Mouse (Mus musculus) midbrain, embryonic 15.5 days (tissue): Measurements from ENCODE around the gene Dynll1. TPM values are rescaled to one million over a fixed set of nuclear protein-coding genes. Genes with fewer than 3 reads are reported as not detected.

Source experiments
- ATAC-seq: fragments of 200-750 bp; cut with Nextera tagmentation; replicated peaks from 2 replicates; pipeline ENCODE4 v1.8.0; 2017; ENCODE audit warnings: moderate TSS enrichment
- H3K27ac ChIP-seq: fragments of 300-500 bp; sonication (generic); 2 replicates; pipeline ENCODE4 v1.5.1; 2015; ENCODE audit warnings: mild to moderate bottlenecking, inconsistent platforms
- H3K27me3 ChIP-seq: fragments of 300-500 bp; sonication (generic); replicated peaks from 2 replicates; pipeline ENCODE4 v1.6.1; 2015; ENCODE audit warnings: inconsistent platforms
- H3K36me3 ChIP-seq: fragments of 300-500 bp; sonication (generic); replicated peaks from 2 replicates; pipeline ENCODE4 v1.6.1; 2015; ENCODE audit warnings: inconsistent platforms
- H3K4me1 ChIP-seq: fragments of 300-500 bp; sonication (generic); 2 replicates; pipeline ENCODE4 v1.6.1; 2015; ENCODE audit warnings: inconsistent platforms
- H3K4me2 ChIP-seq: fragments of 300-500 bp; sonication (generic); 2 replicates; pipeline ENCODE4 v1.6.1; 2015; ENCODE audit warnings: inconsistent platforms, mild to moderate bottlenecking, moderate library complexity
- H3K4me3 ChIP-seq: fragments of 300-500 bp; sonication (generic); 2 replicates; pipeline ENCODE4 v1.5.1; 2015; ENCODE audit warnings: mild to moderate bottlenecking, inconsistent platforms
- H3K9ac ChIP-seq: fragments of 300-500 bp; sonication (generic); 2 replicates; pipeline ENCODE4 v1.6.1; 2015; ENCODE audit warnings: mild to moderate bottlenecking, inconsistent platforms
- H3K9me3 ChIP-seq: fragments of 300-500 bp; sonication (generic); 2 replicates; pipeline ENCODE4 v1.6.1; 2016; ENCODE audit warnings: inconsistent platforms
- WGBS: fragments of 180-500 bp; shearing (Covaris S2); methylation state at CpG from one replicate; pipeline ENCODE4 v1.1.7; 2015; ENCODE audit warnings: mixed read lengths; 5-methylcytosine and 5-hydroxymethylcytosine counted together
- polyA plus RNA-seq: library from polyadenylated mRNA; unstranded; fragments of >200 nt; fragmentation: Nextera tagmentation; extraction: Ambion mirVana; gene quantifications from 2 replicates; pipeline ENCODE4 v1.2.1, GENCODE M21; 2015

The Dynll1 gene
- polyA plus RNA-seq, 1 experiment from 2014 or later, result 1,095 TPM

GRCm38 (mm10) chr5:115256909-115257546 lies 43.8 kb downstream of the Dynll1 start:
- 96% methylated on average over 10 of the region's 10 CpGs for WGBS
- ATAC-seq, result no peak
- no peak overlapping the region for H3K27ac ChIP-seq

GRCm38 (mm10) chr5:115255472-115255871 lies 45.3 kb downstream of the Dynll1 start:
- Histone ChIP-seq H3K9ac (no peak overlapping the region), H3K27me3 (no peaks in the 10 kb centered on the region), H3K4me3 (no peak overlapping the region), H3K9me3 (no peaks in the 10 kb centered on the region), H3K36me3 (peaks cover 62% of the 10 kb centered on the region), H3K27ac (no peak overlapping the region), H3K4me1 (no peaks in the 10 kb centered on the region), H3K4me2 (no peak overlapping the region)
- ATAC-seq, result no peak
- 85% methylated on average over 1 of the region's 1 CpGs for WGBS

More at GRCm38 (mm10) chr5:115256909-115257546, 43.8 kb downstream of the Dynll1 start:
- H3K4me2 ChIP-seq, result no peak overlapping the region
- peaks cover 49% of the 10 kb centered on the region for H3K36me3 ChIP-seq
- no peaks in the 10 kb centered on the region for H3K27me3 ChIP-seq
- H3K4me1 ChIP-seq, result no peaks in the 10 kb centered on the region
- no peak overlapping the region for H3K4me3 ChIP-seq
- no peaks in the 10 kb centered on the region for H3K9me3 ChIP-seq
- no peak overlapping the region for H3K9ac ChIP-seq

Other genes starting within 250 kb of the Dynll1 start
- gene Gm10401, start 202.7 kb downstream of the Dynll1 start, polyA plus RNA-seq, result 43.4 and 51.0 TPM in 2 replicates
- 16.0 and 19.4 TPM in 2 replicates for gene Acads, start 181.7 kb downstream of the Dynll1 start, polyA plus RNA-seq
- gene Unc119b, start 166.0 kb downstream of the Dynll1 start, polyA plus RNA-seq, result 35.1 and 38.2 TPM in 2 replicates
- gene Mlec, start 142.8 kb downstream of the Dynll1 start, polyA plus RNA-seq, result 28.9 and 29.8 TPM in 2 replicates
- 5.2 and 6.0 TPM in 2 replicates for gene Cabp1, start 106.6 kb downstream of the Dynll1 start, polyA plus RNA-seq
- 93.6 and 94.4 TPM in 2 replicates for gene Pop5, start 65.2 kb downstream of the Dynll1 start, polyA plus RNA-seq
- gene Rnf10, start 28.1 kb downstream of the Dynll1 start, polyA plus RNA-seq, result 202 and 219 TPM in 2 replicates
- gene Coq5, start 21.3 kb downstream of the Dynll1 start, polyA plus RNA-seq, result 57.0 and 57.2 TPM in 2 replicates
- gene Srsf9, start 26.2 kb upstream of the Dynll1 start, polyA plus RNA-seq, result 142 and 146 TPM in 2 replicates
- 35.6 and 39.4 TPM in 2 replicates for gene Gatc, start 40.2 kb upstream of the Dynll1 start, polyA plus RNA-seq
- gene Triap1, start 40.2 kb upstream of the Dynll1 start, polyA plus RNA-seq, result 49.3 and 49.6 TPM in 2 replicates
- gene Cox6a1, start 48.0 kb upstream of the Dynll1 start, polyA plus RNA-seq, result 1,062 and 1,092 TPM in 2 replicates
- gene Msi1, start 128.6 kb upstream of the Dynll1 start, polyA plus RNA-seq, result 65.9 and 66.3 TPM in 2 replicates
- not detected in 2 replicates for gene Pla2g1b, start 165.3 kb upstream of the Dynll1 start, polyA plus RNA-seq
- 31.6 and 32.6 TPM in 2 replicates for gene Sirt4, start 183.7 kb upstream of the Dynll1 start, polyA plus RNA-seq
- gene Pxn, start 205.7 kb upstream of the Dynll1 start, polyA plus RNA-seq, result 20.4 and 20.9 TPM in 2 replicates